Mouse (Mus musculus) left cerebral cortex, adult 2 months (tissue): ENCODE data around the gene Gas2l2. TPM values are rescaled to one million over a fixed set of nuclear protein-coding genes. Genes with fewer than 3 reads are reported as not detected.

ENCODE experiments used
- DNase-seq, 2 experiments: peaks; one replicate each; pipeline ENCODE4 v3.0.0; 2021 to 2022; ENCODE audit warnings: low spot score in 2 of 2, mixed read lengths in 1 of 2; ENCODE audit errors: extremely low spot score in 1 of 2
- H3K27ac ChIP-seq: fragments of 200-600 bp; 2 replicates; pipeline ENCODE4 v1.8.1; 2022
- H3K4me3 ChIP-seq: fragments of 200-600 bp; 2 replicates; pipeline ENCODE4 v1.8.1; 2022
- CTCF ChIP-seq: fragments of 200-600 bp; IDR thresholded peaks from 2 replicates; pipeline ENCODE4 v1.8.1; 2022; ENCODE audit warnings: antibody characterized with exemption, mild to moderate bottlenecking, moderate library complexity
- intact Hi-C: fragments of 180-260 bp; cut with DNase I; formaldehyde crosslinking; loops from one replicate; pipeline ENCODE4 v1.15.1; 2025
- total RNA-seq, 2 experiments: library from RNA; stranded (reverse); gene quantifications; 2 replicates each; pipeline ENCODE4 v1.2.3; 2021

The Gas2l2 gene
- total RNA-seq, 2 experiments from 2014 or later: not detected

- intact Hi-C loops: no loop called here
- H3K4me3 ChIP-seq: no peak overlapping the region
- H3K27ac ChIP-seq: no peak overlapping the region
- TF ChIP-seq CTCF: no peak
- no peak for DNase-seq
These were observed 28.0 kb upstream of the Gas2l2 start for GRCm38 (mm10) chr11:83457257-83457656.

- H3K4me3 ChIP-seq: no peak overlapping the region
- TF ChIP-seq CTCF: no peak
- DNase-seq: no peak
- H3K27ac ChIP-seq: no peak overlapping the region
- intact Hi-C loops: no loop called here
These were observed 26.4 kb upstream of the Gas2l2 start for GRCm38 (mm10) chr11:83455608-83456007.

- Histone ChIP-seq H3K4me3 (no peak overlapping the region), H3K27ac (no peak overlapping the region)
- intact Hi-C loops: no loop called here
- no peak for TF ChIP-seq CTCF
- no peak for DNase-seq
These were observed 25.3 kb upstream of the Gas2l2 start for GRCm38 (mm10) chr11:83454548-83454947.

- intact Hi-C loops: no loop called here
These were observed 22.0 kb upstream of the Gas2l2 start for GRCm38 (mm10) chr11:83451281-83451680.

GRCm38 (mm10) chr11:83450550-83450949 lies 21.3 kb upstream of the Gas2l2 start:
- Histone ChIP-seq H3K27ac (no peak overlapping the region), H3K4me3 (no peak overlapping the region)
- no peak for DNase-seq
- no peak for TF ChIP-seq CTCF
- intact Hi-C loops: no loop called here

More at GRCm38 (mm10) chr11:83451281-83451680, 22.0 kb upstream of the Gas2l2 start:
- no peak for TF ChIP-seq CTCF
- no peak overlapping the region for H3K4me3 ChIP-seq
- H3K27ac ChIP-seq: no peak overlapping the region
- DNase-seq: no peak

GRCm38 (mm10) chr11:83449298-83449697 lies 20.0 kb upstream of the Gas2l2 start:
- no peak for TF ChIP-seq CTCF
- Histone ChIP-seq H3K27ac (no peak overlapping the region), H3K4me3 (no peak overlapping the region)
- intact Hi-C loops: loop anchor here (10.0 kb wide), 1 partner anchor 186 kb away; no protein-coding TSS in a partner anchor
- no peak for DNase-seq

GRCm38 (mm10) chr11:83448927-83449236 lies 19.6 kb upstream of the Gas2l2 start:
- intact Hi-C loops: loop anchor here (10.0 kb wide), 1 partner anchor 186 kb away; no protein-coding TSS in a partner anchor
- no peak for TF ChIP-seq CTCF
- H3K4me3 ChIP-seq: no peak overlapping the region

GRCm38 (mm10) chr11:83448021-83448926 lies 19.0 kb upstream of the Gas2l2 start:
- intact Hi-C loops: loop anchor here (10.0 kb wide), 1 partner anchor 187 kb away; no protein-coding TSS in a partner anchor

More at GRCm38 (mm10) chr11:83448927-83449236, 19.6 kb upstream of the Gas2l2 start:
- DNase-seq: no peak
- no peak overlapping the region for H3K27ac ChIP-seq

GRCm38 (mm10) chr11:83447612-83448011 lies 18.4 kb upstream of the Gas2l2 start:
- no peak for DNase-seq
- TF ChIP-seq CTCF: no peak
- no peak overlapping the region for H3K27ac ChIP-seq
- intact Hi-C loops: loop anchor here (10.0 kb wide), 1 partner anchor 187 kb away; no protein-coding TSS in a partner anchor
- no peak overlapping the region for H3K4me3 ChIP-seq

More at GRCm38 (mm10) chr11:83448021-83448926, 19.0 kb upstream of the Gas2l2 start:
- no peak overlapping the region for H3K27ac ChIP-seq
- no peak for DNase-seq
- TF ChIP-seq CTCF: no peak
- H3K4me3 ChIP-seq: no peak overlapping the region

- no peak for DNase-seq
- no peak overlapping the region for H3K27ac ChIP-seq
- intact Hi-C loops: loop anchor here (10.0 kb wide), 1 partner anchor 190 kb away; no protein-coding TSS in a partner anchor
- 0 out of 2 replicates have a peak overlapping the region, but pooled peaks have one; percentile 9 for H3K4me3 ChIP-seq
- no peak; the same call in 1 of the 2 replicates for TF ChIP-seq CTCF
These were observed 15.7 kb upstream of the Gas2l2 start for GRCm38 (mm10) chr11:83445001-83445400.

- H3K4me3 ChIP-seq: no peak overlapping the region
- TF ChIP-seq CTCF: no peak
- intact Hi-C loops: loop anchor here (1.0 to 10.0 kb wide), 2 partner anchors 28 to 191 kb away; no protein-coding TSS in a partner anchor
These were observed 14.6 kb upstream of the Gas2l2 start for GRCm38 (mm10) chr11:83443824-83444223.

GRCm38 (mm10) chr11:83442596-83443267 lies 13.5 kb upstream of the Gas2l2 start:
- intact Hi-C loops: loop anchor here (1.0 to 10.0 kb wide), 2 partner anchors 30 to 192 kb away; no protein-coding TSS in a partner anchor
- peak; percentile 74 to 77 for DNase-seq
- peak overlapping the region; percentile 24; the same call in 1 of the 2 replicates for H3K4me3 ChIP-seq
- peak; percentile 84 for TF ChIP-seq CTCF
- H3K27ac ChIP-seq: no peak overlapping the region

More at GRCm38 (mm10) chr11:83443824-83444223, 14.6 kb upstream of the Gas2l2 start:
- no peak overlapping the region for H3K27ac ChIP-seq
- no peak for DNase-seq
